Mouse (Mus musculus) olfactory bulb, adult 2 months (tissue): Measurements from ENCODE around the gene Ctdspl. TPM values are rescaled to one million over a fixed set of nuclear protein-coding genes. Genes with fewer than 3 reads are reported as not detected.
A peak's percentile ranks its signal among the peaks of the same experiment; 100 is the strongest.

ENCODE experiments used
- H3K27ac ChIP-seq: fragments of 200-500 bp; 2 replicates; pipeline ENCODE4 v1.5.1; 2012; ENCODE audit warnings: low read depth, low read length; ENCODE audit not compliant: insufficient read depth
- H3K4me1 ChIP-seq: fragments of 200-500 bp; 2 replicates; pipeline ENCODE4 v1.6.1; 2012; ENCODE audit warnings: low read length; ENCODE audit not compliant: control insufficient read depth, insufficient read depth
- H3K4me3 ChIP-seq: fragments of 200-500 bp; 2 replicates; pipeline ENCODE4 v1.5.1; 2012; ENCODE audit warnings: mild to moderate bottlenecking, low read depth, low read length, moderate library complexity; ENCODE audit not compliant: insufficient read depth
- CTCF ChIP-seq: fragments of 200-500 bp; IDR thresholded peaks from 2 replicates; pipeline ENCODE4 v1.5.1; 2012; ENCODE audit warnings: low read depth, mild to moderate bottlenecking, low read length, moderate library complexity; ENCODE audit not compliant: insufficient read depth
- POLR2A ChIP-seq: fragments of 200-500 bp; IDR thresholded peaks from 2 replicates; pipeline ENCODE4 v1.6.1; 2012; ENCODE audit warnings: mild to moderate bottlenecking, low read depth, low read length, moderate library complexity; ENCODE audit not compliant: insufficient read depth
- WGBS: fragments of 180-500 bp; shearing (Covaris S2); methylation state at CpG from one replicate; pipeline ENCODE4 v1.1.7; 2018; 5-methylcytosine and 5-hydroxymethylcytosine counted together
- polyA plus RNA-seq: library from polyadenylated mRNA; stranded (reverse); fragments of >200 nt; gene quantifications from 2 replicates; pipeline ENCODE4 v1.2.4, GENCODE M21; 2012; ENCODE audit warnings: low replicate concordance; ENCODE audit not compliant: missing spikeins, insufficient read depth, insufficient read length

Ctdspl gene
- polyA plus RNA-seq, 1 experiment: not detected

DNA sequence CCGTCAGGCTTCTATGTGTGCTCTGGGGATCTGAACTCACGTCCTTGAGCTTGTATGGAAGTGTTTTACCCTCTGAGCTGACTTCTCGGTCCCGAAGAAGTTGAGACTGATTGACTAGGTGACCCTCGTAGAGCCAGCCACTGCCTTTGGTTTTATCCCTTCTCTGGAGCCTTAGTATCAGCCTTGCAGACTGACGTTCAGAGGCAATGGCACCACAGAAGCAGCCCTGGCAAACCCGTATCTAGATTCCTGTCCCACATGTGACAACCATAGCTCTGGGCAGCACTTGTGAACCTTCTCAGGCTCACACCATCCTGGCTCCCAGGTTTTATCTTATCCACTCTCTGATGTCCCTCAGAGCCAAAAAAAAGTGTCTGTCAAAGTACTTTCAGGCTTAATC, 25.1 kb downstream of the Ctdspl start:
- 96% methylated on average over 7 of the region's 7 CpGs for WGBS
- Histone ChIP-seq H3K4me1 (peaks cover 24% of the 10 kb centered on the region; the same call in 1 of the 2 replicates), H3K27ac (no peak overlapping the region), H3K4me3 (no peak overlapping the region)
- no peak for TF ChIP-seq POLR2A
- no peak for TF ChIP-seq CTCF

DNA sequence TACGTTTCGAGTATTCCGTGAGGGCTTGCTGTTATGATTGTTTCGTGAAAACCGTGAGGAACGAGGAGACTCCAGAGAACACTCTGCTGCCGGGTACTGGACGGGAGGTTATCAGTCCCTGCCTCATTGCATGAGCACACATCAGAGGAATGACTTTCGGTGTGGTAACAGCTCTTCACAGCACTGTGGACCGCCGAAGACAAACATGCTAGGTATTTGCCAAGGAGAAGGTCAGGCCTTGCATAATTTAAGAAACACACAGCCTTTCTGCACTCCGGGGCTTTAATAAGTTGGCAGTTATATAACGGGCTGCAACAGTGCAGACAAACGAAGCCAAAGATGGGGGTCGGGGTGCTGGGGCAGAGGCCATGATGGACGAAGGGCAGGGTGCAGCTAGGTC, 25.9 kb downstream of the Ctdspl start:
- no peak overlapping the region for H3K4me3 ChIP-seq
- no peak for TF ChIP-seq POLR2A
- TF ChIP-seq CTCF: no peak
- H3K4me1 ChIP-seq: peaks cover 24% of the 10 kb centered on the region; the same call in 1 of the 2 replicates
- 59% methylated on average over 16 of the region's 16 CpGs for WGBS
- H3K27ac ChIP-seq: no peak overlapping the region

DNA sequence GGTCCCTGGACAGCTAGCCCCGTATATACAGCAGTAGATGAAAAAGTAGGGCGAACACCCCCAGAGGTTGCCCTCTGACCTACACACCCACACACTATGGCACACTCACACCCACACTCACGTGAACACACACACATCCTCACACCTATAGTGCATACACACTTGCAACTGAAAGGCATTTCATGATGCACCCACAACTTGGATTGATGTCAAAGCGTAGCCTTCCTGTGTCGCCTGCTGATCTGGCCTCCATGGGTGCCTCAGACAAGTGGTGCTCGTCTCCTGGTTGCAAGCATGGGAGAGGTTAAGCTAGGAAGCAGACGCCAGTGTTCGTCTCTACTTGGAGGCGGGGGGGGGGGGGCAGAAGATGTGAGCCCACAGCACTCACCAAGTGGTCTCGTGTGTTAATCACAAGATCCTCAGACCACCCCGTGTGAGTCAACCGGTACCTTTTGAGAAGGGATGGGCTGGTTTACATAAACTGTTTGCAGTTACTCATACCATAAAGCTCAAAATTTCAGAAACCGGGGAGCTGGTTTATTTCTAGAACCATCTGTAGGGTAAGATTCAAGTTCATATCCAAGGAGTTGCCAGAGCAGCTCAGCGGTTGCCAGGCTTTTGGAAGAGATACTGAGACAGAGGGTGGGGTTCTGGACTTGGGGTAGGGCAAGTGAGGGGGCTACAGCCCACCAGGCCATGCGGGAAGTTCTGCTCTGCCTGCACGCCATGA, 27.4 kb downstream of the Ctdspl start:
- H3K27ac ChIP-seq: no peak overlapping the region
- WGBS: 81% methylated on average over 16 of the region's 16 CpGs
- no peak for TF ChIP-seq POLR2A
- no peak for TF ChIP-seq CTCF
- peaks cover 24% of the 10 kb centered on the region; the same call in 1 of the 2 replicates for H3K4me1 ChIP-seq
- H3K4me3 ChIP-seq: no peak overlapping the region

DNA sequence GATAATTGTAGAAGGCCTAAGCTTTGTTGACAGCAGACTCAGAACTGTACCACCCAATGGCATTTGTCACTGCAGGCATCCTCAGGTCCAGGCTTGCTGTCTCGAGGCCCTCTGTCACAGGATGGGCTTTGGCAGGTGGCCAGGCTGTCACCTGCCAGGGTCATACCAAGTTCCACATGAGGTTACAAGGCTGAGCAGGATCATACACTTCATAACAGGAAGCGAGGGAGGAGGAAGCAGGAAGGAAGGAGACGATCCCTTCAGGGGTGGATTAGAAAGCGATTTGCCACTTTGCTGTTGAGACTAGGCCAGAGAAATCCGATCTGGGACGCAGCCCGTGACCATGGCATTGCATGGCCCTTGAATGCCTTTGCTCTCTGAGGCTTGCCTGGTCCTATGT, 32.5 kb downstream of the Ctdspl start:
- no peak overlapping the region for H3K27ac ChIP-seq
- no peak overlapping the region for H3K4me3 ChIP-seq
- WGBS: 76% methylated on average over 7 of the region's 7 CpGs
- peaks cover 16% of the 10 kb centered on the region for H3K4me1 ChIP-seq
- TF ChIP-seq CTCF: no peak
- no peak for TF ChIP-seq POLR2A

DNA sequence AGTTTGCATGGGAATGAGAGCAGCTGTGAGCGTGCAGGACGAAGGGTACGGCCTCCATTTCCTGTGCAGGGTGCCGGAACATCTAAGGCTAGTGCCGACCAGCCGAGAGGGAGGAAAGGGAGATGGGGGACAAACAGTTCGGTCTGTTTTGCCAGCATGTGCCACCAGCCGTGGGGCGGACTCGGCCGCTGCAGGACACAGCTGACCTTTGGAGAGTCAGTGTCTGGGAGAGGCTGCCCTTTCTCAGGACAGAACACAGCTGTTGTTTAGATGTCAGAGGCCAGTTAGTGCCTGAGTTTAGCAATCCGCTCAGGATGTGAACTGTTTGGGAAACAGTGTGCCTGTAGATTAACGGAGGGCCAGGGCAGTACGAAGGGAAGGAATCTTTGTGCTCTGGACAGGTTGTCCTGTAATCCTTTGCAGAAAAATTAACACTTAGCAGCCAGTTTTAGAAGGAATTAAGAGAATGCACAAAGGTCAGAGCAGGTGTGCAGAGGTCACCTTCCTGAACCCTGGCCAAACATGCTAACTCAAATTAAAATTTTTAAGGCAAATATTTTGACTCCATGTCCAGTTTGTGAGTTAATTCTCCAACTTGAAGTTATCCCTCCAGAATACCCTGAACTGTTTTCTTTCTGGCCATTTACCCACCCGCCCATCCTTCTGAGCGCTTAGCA, 34.3 kb downstream of the Ctdspl start:
- H3K4me1 ChIP-seq: peaks cover 22% of the 10 kb centered on the region
- H3K27ac ChIP-seq: no peak overlapping the region; the same call in 1 of the 2 replicates
- H3K4me3 ChIP-seq: no peak overlapping the region
- 81% methylated on average over 16 of the region's 16 CpGs for WGBS
- no peak for TF ChIP-seq POLR2A
- no peak for TF ChIP-seq CTCF

DNA sequence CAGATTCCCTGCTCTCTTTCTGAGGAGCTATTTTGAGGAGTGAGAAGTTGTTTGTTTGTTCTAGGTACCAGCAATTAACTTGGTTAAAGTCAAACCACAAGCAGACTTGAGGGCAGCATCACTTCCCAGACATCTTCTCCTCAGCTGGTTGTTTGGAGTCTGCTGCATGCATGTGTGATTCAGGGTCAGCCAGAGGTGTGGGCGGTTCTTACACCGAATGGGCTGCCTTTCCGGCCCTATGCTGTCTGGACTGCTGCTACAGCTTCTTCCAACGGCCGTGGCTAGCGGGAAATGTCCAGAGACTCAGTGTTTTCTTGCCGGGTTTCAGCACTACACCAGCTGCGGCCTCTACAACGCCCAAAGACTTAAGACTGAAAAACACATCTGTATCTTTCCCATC, 36.9 kb downstream of the Ctdspl start:
- Histone ChIP-seq H3K27ac (no peak overlapping the region), H3K4me3 (no peak overlapping the region), H3K4me1 (peaks cover 25% of the 10 kb centered on the region)
- TF ChIP-seq POLR2A (no peak), CTCF (no peak)
- 71% methylated on average over 9 of the region's 9 CpGs for WGBS

DNA sequence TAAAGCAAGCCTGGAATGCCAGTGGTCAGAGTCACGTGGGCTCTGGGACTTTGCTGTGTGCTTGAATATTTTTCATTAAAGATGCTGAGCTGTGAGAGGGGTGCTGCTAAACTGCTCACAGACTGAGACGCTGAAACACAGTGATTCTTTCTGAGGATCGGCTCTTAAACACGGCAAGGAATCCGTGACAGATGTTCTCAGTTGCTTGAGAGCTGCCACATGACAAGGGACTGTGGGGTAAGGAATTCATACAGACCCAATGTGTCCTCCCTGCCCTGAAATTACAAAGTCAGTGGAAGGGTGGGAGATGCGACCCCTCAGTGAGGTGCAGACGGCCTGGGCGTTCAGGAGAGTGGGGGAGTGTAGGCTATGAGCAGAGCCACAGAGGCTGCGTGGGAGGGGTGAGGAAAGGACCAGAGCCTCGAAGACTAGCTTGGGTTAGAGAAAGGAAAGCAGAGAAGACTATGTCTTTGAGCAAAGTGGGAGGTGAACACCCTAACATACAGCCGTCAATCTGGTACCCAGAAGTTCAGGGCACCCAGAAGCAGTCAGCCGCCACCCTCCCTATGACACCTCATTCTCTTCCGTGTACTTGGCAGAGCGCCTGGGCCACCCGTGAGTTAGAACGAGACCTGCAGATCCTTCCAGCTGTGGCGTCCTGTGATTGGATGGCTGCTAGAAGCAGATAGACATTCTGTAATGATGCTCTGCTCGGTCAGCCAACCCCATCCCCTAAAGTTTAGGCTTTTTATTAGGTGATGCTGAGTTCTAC, 38.2 kb downstream of the Ctdspl start:
- H3K27ac ChIP-seq: peak overlapping the region; percentile 29; the same call in 1 of the 2 replicates
- H3K4me3 ChIP-seq: no peak overlapping the region
- TF ChIP-seq CTCF (no peak), POLR2A (no peak)
- 60% methylated on average over 18 of the region's 18 CpGs for WGBS
- H3K4me1 ChIP-seq: peaks cover 21% of the 10 kb centered on the region

DNA sequence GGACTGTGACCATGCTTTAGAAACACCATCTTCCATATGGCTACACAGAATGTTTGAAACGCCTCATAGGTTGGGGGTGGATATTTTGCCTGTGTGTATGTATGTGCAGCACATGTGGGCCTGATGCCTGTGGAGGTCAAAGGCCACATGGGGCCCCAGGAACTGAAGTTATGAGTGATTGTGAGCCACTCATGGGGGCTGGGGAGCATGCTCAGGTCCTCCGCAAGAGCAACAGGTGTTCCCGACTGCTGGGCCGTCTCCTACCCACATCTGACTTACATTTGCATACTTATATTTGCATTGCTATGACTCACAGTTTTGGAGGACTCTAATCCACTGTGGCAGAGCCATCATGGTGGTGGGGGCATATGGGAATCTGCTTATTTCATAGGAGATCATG, 43.6 kb downstream of the Ctdspl start:
- Histone ChIP-seq H3K4me1 (peaks cover 26% of the 10 kb centered on the region), H3K27ac (no peak overlapping the region), H3K4me3 (no peak overlapping the region)
- WGBS: 95% methylated on average over 4 of the region's 4 CpGs
- TF ChIP-seq CTCF (no peak), POLR2A (no peak)
